Mouse (Mus musculus) testis, adult 2 months (tissue): ENCODE data around the gene Lamtor1.

Source experiments
- CTCF ChIP-seq: fragments of 200-500 bp; IDR thresholded peaks from 2 replicates; pipeline ENCODE4 v1.5.1; 2012; ENCODE audit warnings: low read depth, mild to moderate bottlenecking, inconsistent platforms, low read length, moderate library complexity; ENCODE audit not compliant: control insufficient read depth, insufficient read depth, insufficient replicate concordance
- POLR2A ChIP-seq: fragments of 200-500 bp; IDR thresholded peaks from 2 replicates; pipeline ENCODE4 v1.6.1; 2012; ENCODE audit warnings: low read depth, mild to moderate bottlenecking, inconsistent platforms, low read length, moderate library complexity; ENCODE audit not compliant: control insufficient read depth

GRCm38 (mm10) chr7:101857094-101857493, 48.6 kb upstream of the Lamtor1 start, which contains the start of gene Folr2:
- TF ChIP-seq CTCF (no peak), POLR2A (no peak)
